Mouse (Mus musculus) stomach, embryonic 15.5 days (tissue): ENCODE data around the gene AC124108.1. TPM values are rescaled to one million over a fixed set of nuclear protein-coding genes. Genes with fewer than 3 reads are reported as not detected.

Experiments used
- ATAC-seq: fragments of 200-750 bp; cut with Nextera tagmentation; 2 replicates; pipeline ENCODE4 v1.8.0; 2017; ENCODE audit warnings: low read depth, moderate number of reproducible peaks, moderate TSS enrichment; ENCODE audit not compliant: insufficient read depth, low FRiP score
- H3K27ac ChIP-seq: fragments of 300-500 bp; sonication (generic); 2 replicates; pipeline ENCODE4 v1.5.1; 2015; ENCODE audit warnings: mild to moderate bottlenecking, inconsistent platforms
- H3K27me3 ChIP-seq: fragments of 300-500 bp; sonication (generic); replicated peaks from 2 replicates; pipeline ENCODE4 v1.6.1; 2015; ENCODE audit warnings: inconsistent platforms
- H3K36me3 ChIP-seq: fragments of 300-500 bp; sonication (generic); 2 replicates; pipeline ENCODE4 v1.6.1; 2015; ENCODE audit warnings: inconsistent platforms
- H3K4me1 ChIP-seq: fragments of 300-500 bp; sonication (generic); 2 replicates; pipeline ENCODE4 v1.6.1; 2015; ENCODE audit warnings: inconsistent platforms
- H3K4me2 ChIP-seq: fragments of 300-500 bp; sonication (generic); 2 replicates; pipeline ENCODE4 v1.6.1; 2015; ENCODE audit warnings: mild to moderate bottlenecking, inconsistent platforms
- H3K4me3 ChIP-seq: fragments of 300-500 bp; sonication (generic); replicated peaks from 2 replicates; pipeline ENCODE4 v1.5.1; 2015; ENCODE audit warnings: inconsistent platforms
- H3K9ac ChIP-seq: fragments of 300-500 bp; sonication (generic); 2 replicates; pipeline ENCODE4 v1.6.1; 2015; ENCODE audit warnings: inconsistent platforms
- H3K9me3 ChIP-seq: fragments of 300-500 bp; sonication (generic); 2 replicates; pipeline ENCODE4 v1.6.1; 2016; ENCODE audit warnings: inconsistent platforms
- WGBS: fragments of 180-500 bp; shearing (Covaris S2); methylation state at CpG from one replicate; pipeline ENCODE4 v1.1.7; 2015; 5-methylcytosine and 5-hydroxymethylcytosine counted together
- polyA plus RNA-seq: library from polyadenylated mRNA; unstranded; fragments of >200 nt; fragmentation: Nextera tagmentation; extraction: Ambion mirVana; gene quantifications from 2 replicates; pipeline ENCODE4 v1.2.1, GENCODE M21; 2015

AC124108.1 gene
- polyA plus RNA-seq: 0.09 and 0.10 TPM in 2 replicates

- ATAC-seq: no peak
- H3K4me1 ChIP-seq: peaks cover 25% of the 10 kb centered on the region
- H3K9ac ChIP-seq: peak within 1 kb of the TSS; percentile 24; the same call in 1 of the 2 replicates
- peak within 1 kb of the TSS; percentile 94 for H3K4me2 ChIP-seq
- under 1% methylated on average over 34 of the region's 34 CpGs for WGBS
- H3K27ac ChIP-seq: no peak within 1 kb of the TSS
- H3K4me3 ChIP-seq: peak within 1 kb of the TSS; percentile 51
- no peaks in the 10 kb centered on the region for H3K36me3 ChIP-seq
- H3K27me3 ChIP-seq: peaks cover 63% of the 10 kb centered on the region
- H3K9me3 ChIP-seq: no peaks in the 10 kb centered on the region
Observed at GRCm38 (mm10) chr1:132191093-132191785, at the start of gene AC124108.1, which contains the start of gene Lemd1. TSS of gene AC124108.1 (plus strand) at chr1:132191457. TSS of gene Lemd1 (plus strand) at chr1:132191431.

- no peak overlapping the region for H3K4me2 ChIP-seq
- no peaks in the 10 kb centered on the region for H3K9me3 ChIP-seq
- no peak overlapping the region for H3K27ac ChIP-seq
- no peak overlapping the region for H3K9ac ChIP-seq
- ATAC-seq: no peak
- H3K4me1 ChIP-seq: peaks cover 5% of the 10 kb centered on the region; the same call in 1 of the 2 replicates
- no peaks in the 10 kb centered on the region for H3K36me3 ChIP-seq
- WGBS: 57% methylated on average over 13 of the region's 13 CpGs
- no peaks in the 10 kb centered on the region; the same call in 1 of the 2 replicates for H3K27me3 ChIP-seq
- no peak overlapping the region for H3K4me3 ChIP-seq
Observed at GRCm38 (mm10) chr1:132141753-132142152, 49.5 kb upstream of the AC124108.1 start.

- no peaks in the 10 kb centered on the region for H3K36me3 ChIP-seq
- no peak overlapping the region for H3K4me2 ChIP-seq
- no peaks in the 10 kb centered on the region for H3K9me3 ChIP-seq
- WGBS: 65% methylated on average over 5 of the region's 5 CpGs
- H3K4me3 ChIP-seq: no peak overlapping the region
- H3K4me1 ChIP-seq: peaks cover 5% of the 10 kb centered on the region; the same call in 1 of the 2 replicates
- no peaks in the 10 kb centered on the region; the same call in 1 of the 2 replicates for H3K27me3 ChIP-seq
- H3K27ac ChIP-seq: no peak overlapping the region
- no peak overlapping the region for H3K9ac ChIP-seq
- no peak for ATAC-seq
Observed at GRCm38 (mm10) chr1:132143079-132143478, 48.2 kb upstream of the AC124108.1 start.

- H3K4me1 ChIP-seq: no peaks in the 10 kb centered on the region; the same call in 1 of the 2 replicates
- H3K27me3 ChIP-seq: no peaks in the 10 kb centered on the region; the same call in 1 of the 2 replicates
- no peak for ATAC-seq
- H3K4me3 ChIP-seq: no peak overlapping the region
- H3K27ac ChIP-seq: no peak overlapping the region
- no peak overlapping the region for H3K4me2 ChIP-seq
- no peaks in the 10 kb centered on the region for H3K36me3 ChIP-seq
- 63% methylated on average over 4 of the region's 4 CpGs for WGBS
- no peaks in the 10 kb centered on the region for H3K9me3 ChIP-seq
- no peak overlapping the region for H3K9ac ChIP-seq
Observed at GRCm38 (mm10) chr1:132143730-132144129, 47.5 kb upstream of the AC124108.1 start.

- WGBS: 33% methylated on average over 2 of the region's 2 CpGs
- H3K4me1 ChIP-seq: no peaks in the 10 kb centered on the region; the same call in 1 of the 2 replicates
- no peaks in the 10 kb centered on the region for H3K9me3 ChIP-seq
- H3K27ac ChIP-seq: no peak overlapping the region
- H3K9ac ChIP-seq: no peak overlapping the region
- H3K4me2 ChIP-seq: no peak overlapping the region
- no peak overlapping the region for H3K4me3 ChIP-seq
- H3K36me3 ChIP-seq: no peaks in the 10 kb centered on the region
- no peak for ATAC-seq
- H3K27me3 ChIP-seq: no peaks in the 10 kb centered on the region
Observed at GRCm38 (mm10) chr1:132144223-132144622, 47.0 kb upstream of the AC124108.1 start.

GRCm38 (mm10) chr1:132144837-132145236 lies 46.4 kb upstream of the AC124108.1 start:
- WGBS: 70% methylated on average over 3 of the region's 3 CpGs

GRCm38 (mm10) chr1:132145973-132146685 lies 45.1 kb upstream of the AC124108.1 start:
- 80% methylated on average over 8 of the region's 8 CpGs for WGBS
- H3K4me2 ChIP-seq: no peak overlapping the region
- no peaks in the 10 kb centered on the region for H3K9me3 ChIP-seq
- no peaks in the 10 kb centered on the region for H3K27me3 ChIP-seq
- no peak overlapping the region for H3K9ac ChIP-seq
- no peaks in the 10 kb centered on the region for H3K36me3 ChIP-seq
- H3K4me1 ChIP-seq: no peaks in the 10 kb centered on the region
- ATAC-seq: no peak
- no peak overlapping the region for H3K4me3 ChIP-seq
- no peak overlapping the region for H3K27ac ChIP-seq

More at GRCm38 (mm10) chr1:132144837-132145236, 46.4 kb upstream of the AC124108.1 start:
- Histone ChIP-seq H3K36me3 (no peaks in the 10 kb centered on the region), H3K9me3 (no peaks in the 10 kb centered on the region), H3K27me3 (no peaks in the 10 kb centered on the region), H3K4me1 (no peaks in the 10 kb centered on the region), H3K9ac (no peak overlapping the region), H3K4me2 (no peak overlapping the region), H3K27ac (no peak overlapping the region), H3K4me3 (no peak overlapping the region)
- ATAC-seq: no peak

- H3K27me3 ChIP-seq: no peaks in the 10 kb centered on the region
- no peaks in the 10 kb centered on the region for H3K36me3 ChIP-seq
- H3K4me3 ChIP-seq: no peak overlapping the region
- H3K4me2 ChIP-seq: no peak overlapping the region
- WGBS: 73% methylated on average over 2 of the region's 2 CpGs
- 0 out of 2 replicates have a peak, but pooled peaks cover 6% of the 10 kb centered on the region for H3K4me1 ChIP-seq
- H3K9me3 ChIP-seq: no peaks in the 10 kb centered on the region
- H3K9ac ChIP-seq: no peak overlapping the region
- ATAC-seq: no peak
- no peak overlapping the region for H3K27ac ChIP-seq
Observed at GRCm38 (mm10) chr1:132149410-132149809, 41.8 kb upstream of the AC124108.1 start.

- ATAC-seq: peak; percentile 67
- WGBS: 52% methylated on average over 1 of the region's 1 CpGs
- H3K9ac ChIP-seq: no peak overlapping the region
- 0 out of 2 replicates have a peak overlapping the region, but pooled peaks have one; percentile 1 for H3K27ac ChIP-seq
- H3K36me3 ChIP-seq: no peaks in the 10 kb centered on the region
- H3K27me3 ChIP-seq: no peaks in the 10 kb centered on the region
- H3K9me3 ChIP-seq: no peaks in the 10 kb centered on the region
- no peak overlapping the region for H3K4me2 ChIP-seq
- H3K4me3 ChIP-seq: no peak overlapping the region
- H3K4me1 ChIP-seq: 0 out of 2 replicates have a peak, but pooled peaks cover 6% of the 10 kb centered on the region
Observed at GRCm38 (mm10) chr1:132150171-132150570, 41.1 kb upstream of the AC124108.1 start.

- 69% methylated on average over 15 of the region's 15 CpGs for WGBS
- Histone ChIP-seq H3K4me2 (no peak overlapping the region), H3K4me1 (0 out of 2 replicates have a peak, but pooled peaks cover 6% of the 10 kb centered on the region), H3K27ac (no peak overlapping the region), H3K4me3 (no peak overlapping the region), H3K36me3 (no peaks in the 10 kb centered on the region), H3K9me3 (no peaks in the 10 kb centered on the region), H3K27me3 (no peaks in the 10 kb centered on the region), H3K9ac (no peak overlapping the region)
- no peak for ATAC-seq
Observed at GRCm38 (mm10) chr1:132150817-132151601, 40.2 kb upstream of the AC124108.1 start.

- Histone ChIP-seq H3K4me1 (0 out of 2 replicates have a peak, but pooled peaks cover 6% of the 10 kb centered on the region), H3K4me2 (no peak overlapping the region), H3K36me3 (no peaks in the 10 kb centered on the region), H3K27ac (no peak overlapping the region), H3K9ac (no peak overlapping the region), H3K9me3 (no peaks in the 10 kb centered on the region), H3K4me3 (no peak overlapping the region), H3K27me3 (no peaks in the 10 kb centered on the region)
- ATAC-seq: no peak
- WGBS: 50% methylated on average over 2 of the region's 2 CpGs
Observed at GRCm38 (mm10) chr1:132151908-132152307, 39.3 kb upstream of the AC124108.1 start.
